Mouse (Mus musculus): Measurements from ENCODE around the gene Wdr70.

Wdr70 gene

GRCm38 (mm10) chr15:8027503-8027902 is 71.5 kb downstream of the Wdr70 start:
- DNase-seq = no peak

GRCm38 (mm10) chr15:8011418-8011817 is 87.6 kb downstream of the Wdr70 start:
- no peak for DNase-seq

- DNase-seq = no peak
Measured at GRCm38 (mm10) chr15:8007413-8007812, 91.6 kb downstream of the Wdr70 start.

- no peak for DNase-seq
Measured at GRCm38 (mm10) chr15:8006056-8006455, 93.0 kb downstream of the Wdr70 start.

GRCm38 (mm10) chr15:8005506-8005905 is 93.5 kb downstream of the Wdr70 start:
- no peak for DNase-seq

- DNase-seq = no peak
Measured at GRCm38 (mm10) chr15:8003789-8004188, 95.2 kb downstream of the Wdr70 start.

GRCm38 (mm10) chr15:7998843-7999546 is 100.0 kb downstream of the Wdr70 start:
- peak; percentile 9 to 44 for DNase-seq

GRCm38 (mm10) chr15:7998095-7998494 is 100.9 kb downstream of the Wdr70 start:
- DNase-seq = no peak

- DNase-seq = no peak
Measured at GRCm38 (mm10) chr15:7993721-7994120, 105.3 kb downstream of the Wdr70 start.

GRCm38 (mm10) chr15:7990101-7990500 is 108.9 kb downstream of the Wdr70 start:
- DNase-seq = no peak

- DNase-seq = no peak
Measured at GRCm38 (mm10) chr15:7987374-7987773, 111.6 kb downstream of the Wdr70 start.

- no peak for DNase-seq
Measured at GRCm38 (mm10) chr15:7986274-7986673, 112.7 kb downstream of the Wdr70 start.

GRCm38 (mm10) chr15:7978640-7979039 is 120.4 kb downstream of the Wdr70 start:
- no peak for DNase-seq

GRCm38 (mm10) chr15:7976775-7977174 is 122.2 kb downstream of the Wdr70 start:
- DNase-seq = peak; percentile 41 to 51

- peak in 1 of 2 experiments; percentile 5 for DNase-seq
Measured at GRCm38 (mm10) chr15:7974368-7974767, 124.6 kb downstream of the Wdr70 start.

- DNase-seq = no peak
Measured at GRCm38 (mm10) chr15:7972528-7972927, 126.5 kb downstream of the Wdr70 start.

GRCm38 (mm10) chr15:7962786-7963185 is 136.2 kb downstream of the Wdr70 start:
- no peak for DNase-seq

- DNase-seq = no peak
Measured at GRCm38 (mm10) chr15:7961489-7961888, 137.5 kb downstream of the Wdr70 start.

- no peak for DNase-seq
Measured at GRCm38 (mm10) chr15:7956899-7957298, 142.1 kb downstream of the Wdr70 start.

- DNase-seq = no peak
Measured at GRCm38 (mm10) chr15:7950561-7950960, 148.4 kb downstream of the Wdr70 start.

GRCm38 (mm10) chr15:7941690-7942089 is 157.3 kb downstream of the Wdr70 start:
- DNase-seq = no peak

GRCm38 (mm10) chr15:7935571-7936165 is 163.3 kb downstream of the Wdr70 start:
- DNase-seq = no peak

- no peak for DNase-seq
Measured at GRCm38 (mm10) chr15:7934580-7934979, 164.4 kb downstream of the Wdr70 start.

- peak in 1 of 2 experiments; percentile 42 for DNase-seq
Measured at GRCm38 (mm10) chr15:7934105-7934504, 164.9 kb downstream of the Wdr70 start.

- DNase-seq = peak; percentile 4 to 42
Measured at GRCm38 (mm10) chr15:7931605-7932008, 167.4 kb downstream of the Wdr70 start.
